Mouse (Mus musculus) left cerebral cortex, postnatal 25 days (tissue): Measurements from ENCODE around the gene Gm11562. TPM values are rescaled to one million over a fixed set of nuclear protein-coding genes. Genes with fewer than 3 reads are reported as not detected.
"Not testable (repeated sequence)": the region's sequence is repeated elsewhere in the genome, so short reads cannot be mapped to it uniquely, and the experiment has no call there.

Experiments used
- DNase-seq, 2 experiments: peaks; one replicate each; pipeline ENCODE4 v3.0.0; 2022; ENCODE audit warnings: low spot score in 2 of 2, mixed read lengths in 1 of 2
- intact Hi-C: fragments of 180-260 bp; cut with DNase I; formaldehyde crosslinking; loops from one replicate; pipeline ENCODE4 v1.15.1; 2025
- total RNA-seq, 2 experiments: library from RNA; stranded (reverse); gene quantifications; 2 replicates each; pipeline ENCODE4 v1.2.3; 2021

Gm11562 gene
- total RNA-seq = not detected

GRCm38 (mm10) chr11:99620335-99620734 lies at the start of gene Gm11562:
TSS of gene Gm11562 (minus strand) at chr11:99620435.
- no peak for DNase-seq
- intact Hi-C loops = no loop called here

- no peak for DNase-seq
- intact Hi-C loops = no loop called here
Observed at GRCm38 (mm10) chr11:99665860-99666259, 45.6 kb upstream of the Gm11562 start, which contains the start of gene Krtap4-6. TSS of gene Krtap4-6 (minus strand) at chr11:99665960.

DNA sequence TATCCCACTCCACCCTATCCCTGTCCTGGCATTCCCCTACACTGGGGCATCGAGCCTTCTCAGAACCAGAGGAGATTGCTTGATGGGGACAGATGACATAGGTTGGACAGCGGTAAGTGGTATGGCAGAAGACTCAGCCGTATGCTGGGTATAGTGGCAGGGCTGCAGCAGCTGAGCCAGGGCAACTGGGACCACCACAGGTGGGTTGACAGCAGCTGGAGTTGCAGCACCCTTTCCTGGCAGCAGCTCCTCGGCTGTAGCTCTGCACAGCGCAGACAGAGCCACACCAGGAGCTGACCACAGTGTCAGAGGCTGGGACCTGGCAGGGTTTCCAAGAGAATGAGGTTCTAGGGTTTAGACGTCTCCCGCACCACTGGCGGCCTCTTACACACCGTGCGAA lies 42.6 kb upstream of the Gm11562 start:
- DNase-seq = no peak
- intact Hi-C loops = no loop called here

DNA sequence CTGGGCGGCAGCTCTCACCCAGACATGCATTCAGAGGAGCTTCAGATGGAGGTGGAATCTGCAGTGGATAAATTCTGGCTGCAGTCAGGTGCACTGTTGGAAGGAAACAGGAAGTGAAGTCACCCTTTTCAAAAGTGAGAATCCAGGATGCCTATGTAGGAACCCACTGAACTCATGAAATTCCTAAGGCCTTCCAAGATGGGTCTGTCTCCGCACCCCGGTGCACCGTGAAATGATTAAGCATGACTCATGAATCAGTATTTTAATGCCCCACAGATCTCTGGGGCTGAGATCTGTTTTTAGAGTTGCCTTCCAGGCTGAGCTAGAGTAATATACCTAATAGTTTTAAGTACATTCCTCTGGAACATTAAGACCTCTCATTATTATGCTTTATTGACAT lies 39.0 kb upstream of the Gm11562 start:
- DNase-seq = no peak
- intact Hi-C loops = no loop called here

GRCm38 (mm10) chr11:99658467-99659010 lies 38.3 kb upstream of the Gm11562 start, which contains the start of gene Gm11563:
TSS of gene Gm11563 (minus strand) at chr11:99658960.
- DNase-seq, intact Hi-C loops: not testable (repeated sequence)

DNA sequence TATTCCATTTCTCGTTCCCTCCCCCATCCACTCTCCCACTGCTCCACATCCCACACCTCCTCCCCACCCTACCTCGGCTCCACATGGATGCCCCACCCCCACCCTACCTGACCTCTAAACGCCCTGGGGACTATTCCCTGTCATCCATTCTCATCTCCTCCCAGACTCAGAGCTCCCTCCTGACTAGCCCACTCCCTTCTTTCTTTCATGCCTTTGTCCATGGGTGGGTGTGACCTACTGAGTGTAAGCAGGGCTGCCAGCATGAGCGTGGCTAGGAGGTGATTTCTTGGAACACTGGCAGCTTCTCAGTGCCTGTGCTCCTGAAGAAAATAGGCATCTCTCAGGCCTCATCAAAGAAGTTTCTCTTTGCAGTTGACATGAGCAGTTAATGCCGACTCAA lies 36.8 kb upstream of the Gm11562 start:
- intact Hi-C loops = no loop called here
- DNase-seq = no peak

- intact Hi-C loops = no loop called here
- no peak for DNase-seq
Observed at GRCm38 (mm10) chr11:99650136-99650535, 29.9 kb upstream of the Gm11562 start, which contains the start of gene Gm11555. TSS of gene Gm11555 (minus strand) at chr11:99650236.

DNA sequence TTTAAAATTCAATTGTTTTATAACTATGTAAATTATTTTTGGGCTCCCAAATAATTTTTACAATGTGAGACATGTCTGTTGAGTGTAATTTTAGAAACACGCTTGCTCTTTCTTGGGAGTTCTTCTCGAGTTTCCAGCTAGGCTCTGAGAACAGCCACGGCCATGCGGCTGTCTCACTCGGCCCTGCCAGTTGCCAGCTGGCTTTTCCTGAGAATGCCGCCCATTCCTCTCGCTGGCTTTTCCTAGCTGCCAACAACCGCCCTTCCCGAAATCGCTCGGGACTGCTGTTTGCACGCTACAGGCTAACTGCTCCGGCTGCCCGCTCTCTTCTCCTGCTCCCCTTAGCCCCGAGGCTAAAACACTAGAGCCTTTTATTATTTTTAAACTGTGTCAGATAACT lies 26.2 kb upstream of the Gm11562 start:
- intact Hi-C loops = no loop called here
- peak in 1 of 2 experiments; percentile 51 for DNase-seq

DNA sequence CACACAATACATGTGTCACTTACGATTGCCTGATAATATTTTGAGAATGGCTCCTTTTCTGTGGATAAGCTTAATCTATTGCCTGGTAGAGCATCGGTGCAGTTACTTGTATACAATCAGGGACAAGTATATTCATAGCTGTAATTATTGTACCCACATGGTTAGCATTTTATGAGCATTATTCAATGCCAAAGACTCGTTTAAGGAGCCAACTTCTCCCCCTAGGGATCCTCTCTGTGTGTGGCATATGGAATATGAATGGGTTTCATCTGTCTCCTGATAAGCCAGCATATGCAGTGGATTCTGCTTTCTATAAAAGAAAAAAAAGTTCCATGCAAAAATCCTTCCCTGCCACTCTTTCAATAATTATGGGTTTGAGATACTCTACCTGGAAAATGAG lies 24.1 kb upstream of the Gm11562 start:
- intact Hi-C loops = no loop called here
- peak in 1 of 2 experiments; percentile 24 for DNase-seq

- intact Hi-C loops, DNase-seq: not testable (repeated sequence)
Observed at GRCm38 (mm10) chr11:99643635-99644139, 23.5 kb upstream of the Gm11562 start, which contains the start of gene Krtap4-7. TSS of gene Krtap4-7 (minus strand) at chr11:99644089.

DNA sequence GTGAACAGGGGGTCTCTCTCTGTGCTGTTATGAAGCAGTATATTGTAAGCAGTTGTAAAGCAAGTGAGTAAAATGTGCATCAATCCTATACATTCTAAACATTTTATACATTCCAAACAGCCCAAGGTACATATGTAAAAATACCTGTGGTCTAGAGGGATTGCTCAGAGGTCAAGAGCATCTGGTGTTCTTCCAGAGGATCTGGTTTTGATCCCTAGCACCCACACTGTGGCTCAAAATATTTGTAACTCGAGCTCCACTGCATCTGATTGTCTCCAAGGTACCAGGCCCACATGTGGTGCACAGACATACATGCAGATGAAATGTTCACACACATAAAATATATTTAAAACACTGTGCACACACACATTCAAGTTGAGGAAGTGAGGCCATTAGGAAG lies 20.7 kb upstream of the Gm11562 start:
- DNase-seq = no peak
- intact Hi-C loops = no loop called here

- peak in 1 of 2 experiments; percentile 62 for DNase-seq
- intact Hi-C loops = loop anchor here (10.0 kb wide), 1 partner anchor 368 kb away; no protein-coding TSS in a partner anchor
Observed at GRCm38 (mm10) chr11:99637086-99637485, 16.9 kb upstream of the Gm11562 start.

DNA sequence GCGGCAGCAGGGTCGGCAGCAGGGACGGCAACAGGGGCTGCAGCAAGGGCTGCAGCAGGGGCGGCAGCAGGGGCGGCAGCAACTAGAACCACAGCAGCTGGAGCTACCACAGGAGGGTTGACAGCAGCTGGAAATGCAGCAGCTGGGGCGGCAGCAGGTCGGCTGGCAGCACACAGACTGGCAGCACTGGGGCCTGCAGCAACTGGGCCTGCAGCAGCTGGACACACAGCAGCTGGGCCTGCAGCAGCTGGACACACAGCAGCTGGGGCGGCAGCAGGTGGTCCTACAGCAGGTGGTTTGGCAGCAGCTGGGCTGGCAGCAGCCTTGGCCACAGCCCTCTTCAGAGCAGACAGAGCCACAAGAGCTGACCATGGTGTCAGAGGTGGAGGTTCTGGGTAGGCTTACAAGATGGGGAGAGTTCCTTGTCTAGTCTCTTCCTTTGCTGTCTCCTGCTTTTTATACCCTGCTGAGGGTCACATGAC lies 14.5 kb upstream of the Gm11562 start, which contains the start of gene Krtap4-2:
Gene Krtap4-2 (minus strand): TSS at position 432 of the 482 bp plus-strand sequence.
- intact Hi-C loops = loop anchor here (5.0 to 10.0 kb wide), 2 partner anchors 77 to 370 kb away; partner anchors contain the start of genes Gm11939 and Krtap3-2
- DNase-seq = no peak

DNA sequence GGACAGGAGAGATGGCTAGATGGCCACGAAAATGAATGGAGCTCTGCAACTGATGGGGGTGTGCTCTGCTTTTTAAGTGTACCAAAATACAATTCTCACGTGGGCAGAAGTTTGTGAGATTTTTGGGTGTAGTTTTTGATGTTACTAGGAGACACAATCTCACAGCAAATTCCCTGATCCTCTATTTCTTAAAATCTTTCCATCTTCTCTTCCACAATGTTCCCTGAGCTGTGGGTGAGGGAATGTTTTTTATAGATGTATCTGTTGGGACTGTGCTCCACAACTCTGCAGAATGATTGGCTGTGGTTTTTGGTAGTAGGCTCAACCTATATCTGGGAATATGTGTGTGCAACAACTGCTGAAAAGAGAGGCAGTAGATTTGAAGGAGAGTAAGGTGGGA lies 13.1 kb upstream of the Gm11562 start:
- peak; percentile 21 to 89 for DNase-seq
- intact Hi-C loops = loop anchor here (5.0 to 10.0 kb wide), 2 partner anchors 76 to 372 kb away; partner anchors contain the start of genes Gm11939 and Krtap3-2

DNA sequence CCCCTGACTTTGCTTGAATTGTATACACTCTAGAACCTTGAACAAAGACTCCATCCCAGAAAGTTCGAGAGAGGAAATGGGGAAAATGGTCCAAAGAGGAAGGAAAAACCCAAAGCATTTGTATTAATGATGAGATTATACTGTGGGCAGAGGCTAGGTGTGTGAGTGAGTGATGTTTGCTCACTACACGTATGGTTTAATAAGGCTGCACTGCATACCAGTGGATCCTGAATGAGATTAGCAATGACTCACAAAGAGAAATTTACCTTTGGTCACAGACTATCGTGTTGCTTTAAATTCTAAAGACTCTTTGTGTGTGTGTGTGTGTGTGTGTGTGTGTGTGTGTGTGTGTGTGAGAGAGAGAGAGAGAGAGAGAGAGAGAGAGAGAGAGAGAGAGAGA lies 10.7 kb upstream of the Gm11562 start:
- no peak for DNase-seq
- intact Hi-C loops = loop anchor here (5.0 to 10.0 kb wide), 2 partner anchors 74 to 374 kb away; partner anchors contain the start of genes Gm11939 and Krtap3-2

- intact Hi-C loops = no loop called here
- no peak for DNase-seq
Observed at GRCm38 (mm10) chr11:99628138-99628537, 7.9 kb upstream of the Gm11562 start, which contains the start of gene Krtap4-1. TSS of gene Krtap4-1 (minus strand) at chr11:99628238.

DNA sequence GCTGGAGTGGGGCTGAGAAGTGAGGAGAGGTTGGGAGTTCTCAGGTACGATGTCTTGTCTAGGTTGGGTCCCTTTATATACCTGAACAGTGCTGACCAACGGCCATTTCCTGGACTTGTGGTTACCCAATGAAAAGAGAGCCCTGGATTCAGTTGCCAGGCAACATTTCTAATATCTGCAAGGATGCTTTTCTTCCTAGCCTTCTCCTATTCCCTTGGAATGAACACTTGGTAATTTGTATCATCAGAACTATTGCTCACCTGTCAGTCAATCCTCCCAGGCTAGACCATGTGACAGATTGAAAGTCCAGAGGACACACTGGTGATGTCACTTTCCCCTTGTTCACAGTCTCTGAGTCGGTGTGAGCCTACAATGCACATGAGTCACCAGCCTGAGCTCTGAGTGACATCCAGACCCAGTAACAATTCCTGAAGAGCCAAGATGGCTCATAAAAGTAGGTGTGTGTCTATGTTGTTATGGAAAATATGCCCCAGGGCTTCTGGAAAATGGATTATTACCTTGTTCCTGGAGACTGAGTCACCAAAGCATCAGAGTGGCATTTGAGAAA lies 5.4 kb downstream of the Gm11562 start, which contains the start of gene Krtap2-4:
Gene Krtap2-4 (minus strand): TSS at position 51 of the 568 bp plus-strand sequence.
- intact Hi-C loops = no loop called here
- no peak for DNase-seq

GRCm38 (mm10) chr11:99610089-99610488 lies 10.1 kb downstream of the Gm11562 start, which contains the start of gene Gm11937:
TSS of gene Gm11937 (minus strand) at chr11:99610189.
- DNase-seq, intact Hi-C loops: not testable (repeated sequence)

- peak; percentile 59 to 85 for DNase-seq
- intact Hi-C loops = no loop called here
Observed at GRCm38 (mm10) chr11:99609126-99609525, 11.1 kb downstream of the Gm11562 start.

DNA sequence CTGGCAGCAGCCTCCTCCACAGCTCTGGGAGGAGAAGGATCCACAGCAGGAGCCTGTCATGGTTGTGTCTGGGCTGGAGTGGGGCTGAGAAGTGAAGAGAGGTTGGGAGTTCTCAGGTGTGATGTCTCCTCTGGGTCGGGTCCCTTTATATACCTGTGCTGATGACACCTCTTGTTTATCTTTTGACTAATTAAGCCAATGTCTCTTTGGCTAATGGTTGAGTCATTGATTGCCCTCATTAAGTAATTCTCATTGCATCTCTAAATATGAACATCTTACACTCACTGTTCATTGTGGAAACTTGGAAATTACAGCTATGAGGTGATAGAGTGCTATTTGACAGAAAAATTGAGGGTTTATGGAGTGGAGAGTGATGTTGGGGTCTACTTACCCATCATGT lies 17.0 kb downstream of the Gm11562 start, which contains the start of gene Gm11938:
Gene Gm11938 (minus strand): TSS at position 101 of the 400 bp plus-strand sequence.
- intact Hi-C loops, DNase-seq: not testable (repeated sequence)
